Mouse (Mus musculus): ENCODE data around the gene Golph3l. TPM values are rescaled to one million over a fixed set of nuclear protein-coding genes. Genes with fewer than 3 reads are reported as not detected.
A peak's percentile ranks its signal among the peaks of the same experiment; 100 is the strongest.
"Not testable (repeated sequence)": the region's sequence is repeated elsewhere in the genome, so short reads cannot be mapped to it uniquely, and the experiment has no call there.

Gene Golph3l
- polyA plus RNA-seq, 1 experiment from 2014 or later: 26.9 TPM

DNA sequence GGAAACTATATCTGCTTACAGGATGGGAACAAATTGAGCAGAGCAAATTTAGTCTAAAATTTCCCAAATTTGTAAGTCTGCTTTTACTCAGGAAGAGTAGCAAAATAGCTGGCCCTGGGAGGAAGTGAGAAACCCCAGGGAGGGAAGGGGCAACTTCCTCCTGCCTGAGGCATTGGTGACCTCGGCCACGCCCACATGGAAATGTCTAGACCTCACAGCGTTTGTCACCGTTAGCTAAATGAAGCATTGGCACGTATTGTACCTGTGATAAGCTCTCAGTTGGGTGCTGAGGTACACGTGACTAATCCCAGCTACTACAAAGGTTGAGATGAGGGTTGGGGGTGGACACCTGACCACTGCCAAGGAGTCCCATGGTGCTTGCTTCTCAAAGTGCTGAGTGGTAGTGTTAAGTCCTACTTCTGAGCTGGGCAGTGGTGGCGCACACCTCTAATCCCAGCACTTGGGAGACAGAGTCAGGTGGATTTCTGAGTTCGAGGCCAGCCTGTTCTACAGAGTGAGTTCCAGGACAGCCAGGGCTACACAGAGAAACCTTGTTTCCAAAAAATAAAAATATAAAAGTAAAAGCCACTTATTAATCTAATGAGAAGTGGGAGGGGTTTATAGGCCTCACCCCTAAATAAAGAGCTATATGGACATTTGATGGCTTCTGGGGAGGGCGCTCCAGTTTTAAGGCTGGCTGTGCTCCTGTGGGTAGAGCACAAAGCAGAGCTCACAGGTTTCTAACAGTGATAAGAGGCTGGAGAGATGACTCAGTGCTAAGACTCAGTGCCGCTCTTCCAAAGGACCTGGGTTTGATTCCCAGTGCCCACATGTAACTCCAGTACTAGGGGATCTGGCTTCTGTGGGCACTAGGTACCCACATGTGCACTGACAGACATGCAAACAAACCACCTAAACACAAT, 56.8 kb downstream of the Golph3l start:
- no peak overlapping the region for H3K9ac ChIP-seq
- no peaks in the 10 kb centered on the region for H3K9me3 ChIP-seq (replicated peaks)
- no peak overlapping the region for H3K4me2 ChIP-seq (replicated peaks)
- 0 out of 2 replicates have a peak, but pooled peaks cover 3% of the 10 kb centered on the region for H3K36me3 ChIP-seq
- H3K4me3 ChIP-seq (replicated peaks): no peak overlapping the region
- no peak overlapping the region for H3K27ac ChIP-seq (replicated peaks)
- H3K27me3 ChIP-seq: no peaks in the 10 kb centered on the region
- 59% methylated on average over 10 of the region's 10 CpGs for WGBS
- no peak for ATAC-seq (ENCODE audit: insufficient number of reproducible peaks, low FRiP score, low TSS enrichment, low read depth)
- peaks cover 5% of the 10 kb centered on the region; the same call in 1 of the 2 replicates for H3K4me1 ChIP-seq

DNA sequence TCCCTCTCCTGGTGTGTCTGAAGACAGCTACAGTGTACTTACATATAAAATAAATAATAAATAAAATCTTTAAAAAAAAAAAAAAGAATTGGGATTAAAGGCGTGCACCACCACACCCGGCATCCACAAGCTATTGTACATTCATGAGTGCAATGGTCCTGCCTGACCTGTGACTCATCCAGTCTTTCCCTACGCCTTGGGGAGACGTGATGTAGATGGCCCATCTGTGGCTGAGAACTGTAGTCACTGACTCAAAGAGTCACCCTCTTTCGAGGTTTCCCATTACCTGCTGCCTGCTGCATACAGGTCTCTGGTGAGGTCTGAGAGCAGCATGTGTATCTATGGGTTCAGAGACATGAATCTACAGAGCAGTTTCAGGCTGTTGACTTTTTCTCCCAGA, 59.3 kb downstream of the Golph3l start:
- Histone ChIP-seq H3K27ac (replicated peaks) (no peak overlapping the region), H3K4me3 (replicated peaks) (no peak overlapping the region), H3K4me1 (peaks cover 11% of the 10 kb centered on the region; the same call in 1 of the 2 replicates), H3K9me3 (replicated peaks) (no peaks in the 10 kb centered on the region), H3K4me2 (replicated peaks) (no peak overlapping the region), H3K27me3 (no peaks in the 10 kb centered on the region), H3K36me3 (no peaks in the 10 kb centered on the region), H3K9ac (no peak overlapping the region)
- ATAC-seq (ENCODE audit: insufficient number of reproducible peaks, low FRiP score, low TSS enrichment, low read depth): no peak
- WGBS: 84% methylated on average over 5 of the region's 5 CpGs

DNA sequence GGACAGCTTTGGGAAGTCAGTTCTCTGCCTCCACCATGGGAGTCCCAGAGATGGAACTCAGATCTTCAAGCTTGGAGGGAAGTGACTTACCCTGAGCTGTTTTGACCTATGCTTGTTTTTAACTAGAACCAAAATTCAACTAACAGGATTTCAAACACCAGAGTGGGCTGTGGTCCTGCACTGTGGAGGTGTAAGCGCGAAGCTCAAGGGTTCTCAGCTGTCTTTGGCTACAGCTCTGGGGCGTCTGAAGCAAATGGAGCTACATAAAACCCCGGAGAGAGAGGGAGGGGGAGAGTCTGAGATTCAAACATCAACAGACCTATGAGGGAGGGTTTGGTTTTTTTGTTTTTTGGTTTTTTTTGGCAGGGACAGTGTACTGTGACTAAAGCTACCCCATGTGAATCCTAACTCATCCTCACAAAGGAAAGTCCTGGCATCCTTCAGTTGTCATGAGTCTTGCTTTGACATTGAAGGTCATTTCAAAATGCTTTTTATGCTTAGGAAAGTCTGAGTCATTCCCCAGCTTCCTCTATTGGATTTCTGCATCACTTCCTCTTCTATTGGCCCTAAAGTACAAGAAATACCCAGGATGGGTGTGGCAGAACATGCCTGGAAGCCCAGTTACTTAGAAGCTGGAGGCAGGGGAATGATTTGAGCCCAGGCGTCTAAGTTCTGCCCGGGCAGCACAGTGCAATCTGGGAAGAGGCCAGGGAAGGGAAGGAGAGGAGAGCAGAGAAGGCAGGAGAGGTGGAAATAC, 61.7 kb downstream of the Golph3l start:
- H3K27me3 ChIP-seq: no peaks in the 10 kb centered on the region
- no peaks in the 10 kb centered on the region for H3K36me3 ChIP-seq
- no peak overlapping the region for H3K9ac ChIP-seq
- peaks cover 20% of the 10 kb centered on the region; the same call in 1 of the 2 replicates for H3K4me1 ChIP-seq
- H3K4me2 ChIP-seq (replicated peaks): no peak overlapping the region
- 49% methylated on average over 6 of the region's 6 CpGs for WGBS
- no peak overlapping the region for H3K4me3 ChIP-seq (replicated peaks)
- H3K9me3 ChIP-seq (replicated peaks): no peaks in the 10 kb centered on the region
- peak overlapping the region; percentile 85 for H3K27ac ChIP-seq (replicated peaks)
- ATAC-seq (ENCODE audit: insufficient number of reproducible peaks, low FRiP score, low TSS enrichment, low read depth): 0 out of 2 replicates have a peak, but pooled peaks have one; percentile 32

DNA sequence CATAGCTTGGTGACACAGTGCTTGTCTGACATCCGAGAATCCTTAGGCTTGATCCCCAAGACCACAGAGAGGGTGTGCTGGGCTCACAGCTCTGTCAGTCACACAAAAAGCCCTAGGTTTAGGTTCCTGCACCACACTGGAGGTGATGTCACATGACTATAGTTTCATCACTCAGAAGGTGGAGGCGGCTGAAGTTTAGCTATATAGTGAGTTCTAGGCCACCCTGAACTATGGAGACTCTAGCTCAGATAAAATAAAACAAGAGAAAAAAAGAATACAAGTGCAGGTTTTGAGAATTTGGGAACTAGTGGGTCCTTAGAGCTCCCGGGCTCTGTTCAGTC, 62.3 kb downstream of the Golph3l start:
- H3K27ac ChIP-seq (replicated peaks): peak overlapping the region; percentile 85
- 71% methylated on average over 3 of the region's 3 CpGs for WGBS

DNA sequence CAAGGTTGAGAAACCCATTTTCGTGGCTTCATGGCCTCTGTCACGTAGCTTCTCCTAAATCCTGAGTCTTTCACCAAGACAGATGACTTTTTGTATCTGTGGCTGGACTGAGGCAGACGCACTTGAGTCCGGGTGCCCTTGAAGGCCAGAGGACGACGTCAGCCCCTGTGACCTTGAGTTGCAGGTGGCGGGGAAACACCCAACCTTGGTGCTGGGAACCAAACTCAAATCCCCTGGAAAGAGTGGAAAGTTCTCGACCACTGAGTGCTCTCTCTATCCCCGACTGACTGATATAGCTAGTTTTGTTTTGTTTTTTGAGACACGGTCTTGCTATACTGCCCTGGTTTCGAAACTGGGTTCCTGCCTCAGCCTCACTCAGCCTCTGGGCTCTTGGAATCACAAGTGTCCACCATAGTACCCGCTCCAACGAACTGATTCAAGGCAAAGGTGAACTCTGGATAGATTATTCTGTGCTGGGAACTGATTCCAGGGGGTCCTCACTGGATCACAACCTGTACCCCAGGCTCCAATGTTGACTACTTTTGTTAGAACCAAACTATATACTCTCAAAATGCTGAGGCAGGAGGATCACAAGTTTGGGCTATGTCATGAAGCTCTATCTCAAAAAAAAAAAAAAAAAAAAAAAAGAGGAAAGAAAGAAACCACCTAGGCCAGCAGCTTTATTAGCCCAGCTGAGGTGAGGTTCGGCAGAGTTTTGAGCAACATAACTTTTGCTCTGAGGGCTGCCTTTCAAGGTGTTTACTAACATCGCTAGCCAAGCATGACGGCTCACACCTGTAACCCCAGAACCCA, 62.9 kb downstream of the Golph3l start:
- no peak overlapping the region for H3K9ac ChIP-seq
- no peak for ATAC-seq (ENCODE audit: insufficient number of reproducible peaks, low FRiP score, low TSS enrichment, low read depth)
- H3K4me3 ChIP-seq (replicated peaks): no peak overlapping the region
- no peak overlapping the region for H3K4me2 ChIP-seq (replicated peaks)
- no peaks in the 10 kb centered on the region for H3K9me3 ChIP-seq (replicated peaks)
- H3K4me1 ChIP-seq: peaks cover 20% of the 10 kb centered on the region; the same call in 1 of the 2 replicates
- WGBS: 88% methylated on average over 16 of the region's 16 CpGs
- H3K27me3 ChIP-seq: no peaks in the 10 kb centered on the region
- no peaks in the 10 kb centered on the region for H3K36me3 ChIP-seq
- peak overlapping the region; percentile 85 for H3K27ac ChIP-seq (replicated peaks)

More for the DNA sequence above, 62.3 kb downstream of the Golph3l start:
- Histone ChIP-seq H3K9ac (no peak overlapping the region), H3K27me3 (no peaks in the 10 kb centered on the region), H3K9me3 (replicated peaks) (no peaks in the 10 kb centered on the region), H3K36me3 (no peaks in the 10 kb centered on the region), H3K4me1 (peaks cover 20% of the 10 kb centered on the region; the same call in 1 of the 2 replicates), H3K4me2 (replicated peaks) (no peak overlapping the region), H3K4me3 (replicated peaks) (no peak overlapping the region)
- no peak for ATAC-seq (ENCODE audit: insufficient number of reproducible peaks, low FRiP score, low TSS enrichment, low read depth)

DNA sequence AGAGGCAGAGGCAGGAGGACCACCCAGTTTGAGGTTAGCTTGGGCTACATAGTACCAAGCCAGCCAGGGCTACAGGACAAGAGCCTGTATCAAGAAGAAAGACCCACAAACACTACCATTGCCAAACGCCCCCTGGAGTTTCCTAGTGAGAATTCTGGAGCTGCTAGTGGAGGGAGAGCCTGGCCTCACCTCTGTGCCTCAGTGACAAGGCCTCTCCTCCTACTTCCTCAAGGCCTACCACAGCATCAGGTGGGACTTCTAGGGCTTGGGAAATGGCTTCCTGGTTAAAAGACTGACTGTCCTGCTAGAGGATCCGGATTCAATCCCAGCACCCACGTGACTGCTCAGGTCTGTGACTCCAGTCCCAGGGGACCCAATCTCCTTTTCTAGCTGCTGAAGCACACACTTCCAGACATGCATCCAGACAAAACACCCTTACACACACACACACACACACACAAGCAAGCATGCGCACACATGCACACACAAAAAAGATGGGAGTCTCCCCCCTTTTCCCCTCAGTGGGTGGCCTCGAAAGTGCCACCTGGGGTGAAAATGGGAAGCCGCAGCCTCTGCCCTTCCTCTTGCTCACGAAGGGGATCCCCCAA, 63.6 kb downstream of the Golph3l start:
- Histone ChIP-seq H3K4me2 (replicated peaks) (no peak overlapping the region), H3K9ac (no peak overlapping the region), H3K9me3 (replicated peaks) (no peaks in the 10 kb centered on the region), H3K4me1 (peaks cover 20% of the 10 kb centered on the region; the same call in 1 of the 2 replicates), H3K27ac (replicated peaks) (no peak overlapping the region), H3K4me3 (replicated peaks) (no peak overlapping the region), H3K27me3 (no peaks in the 10 kb centered on the region), H3K36me3 (no peaks in the 10 kb centered on the region)
- no peak for ATAC-seq (ENCODE audit: insufficient number of reproducible peaks, low FRiP score, low TSS enrichment, low read depth)
- WGBS: 45% methylated on average over 7 of the region's 7 CpGs

DNA sequence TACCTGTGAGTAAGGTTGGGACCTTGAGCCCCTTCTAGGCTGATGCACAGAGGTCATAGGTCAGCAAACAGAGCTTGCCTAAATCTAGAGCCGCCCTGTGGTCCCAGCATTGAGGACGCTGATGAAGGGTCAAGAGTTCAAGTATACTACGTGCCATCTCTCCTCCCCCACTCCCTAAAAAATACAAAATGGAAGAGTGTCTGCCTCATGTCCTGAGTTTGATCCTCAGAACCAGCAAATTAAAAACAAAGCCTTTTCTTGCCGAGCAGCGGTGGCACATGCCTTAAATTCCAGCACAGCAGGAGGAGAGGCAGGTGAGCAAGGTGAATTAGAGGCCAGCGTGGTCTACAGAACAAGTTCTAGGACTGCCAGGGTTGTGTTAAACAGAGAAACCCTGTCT, 64.1 kb downstream of the Golph3l start:
- 20% methylated on average over 6 of the region's 6 CpGs for WGBS
- Histone ChIP-seq H3K27me3 (no peaks in the 10 kb centered on the region), H3K4me2 (replicated peaks) (no peak overlapping the region), H3K9me3 (replicated peaks) (no peaks in the 10 kb centered on the region), H3K36me3 (no peaks in the 10 kb centered on the region), H3K4me3 (replicated peaks) (no peak overlapping the region), H3K4me1 (peaks cover 24% of the 10 kb centered on the region; the same call in 1 of the 2 replicates), H3K9ac (no peak overlapping the region), H3K27ac (replicated peaks) (no peak overlapping the region)
- no peak for ATAC-seq (ENCODE audit: insufficient number of reproducible peaks, low FRiP score, low TSS enrichment, low read depth)

DNA sequence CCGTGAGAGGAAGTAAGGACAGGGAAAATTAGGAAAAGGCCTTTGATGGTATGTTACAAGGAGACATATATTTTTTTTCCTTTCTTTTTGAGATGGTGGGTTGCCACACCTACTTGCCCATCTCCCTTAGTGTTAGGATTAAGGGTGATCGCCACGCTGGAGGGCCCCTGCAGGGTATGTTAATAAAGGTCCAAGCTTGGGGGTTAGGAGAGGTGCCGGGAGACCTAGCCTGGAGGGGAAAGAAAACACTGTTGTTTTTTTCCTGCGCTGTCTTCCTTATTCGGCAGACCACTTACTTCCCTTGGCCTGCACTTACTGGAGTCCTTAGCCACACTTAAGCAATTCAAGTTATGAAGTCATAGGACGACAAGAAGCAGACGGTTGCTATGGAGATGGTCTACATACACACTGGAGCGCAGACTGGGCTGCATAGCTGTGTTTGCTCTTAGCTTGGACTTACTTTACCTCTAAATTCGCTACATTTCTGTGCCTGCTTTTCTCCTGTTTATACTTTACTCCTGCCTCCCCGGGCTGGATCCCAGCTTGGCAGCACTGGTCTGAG, 64.8 kb downstream of the Golph3l start:
- no peaks in the 10 kb centered on the region for H3K27me3 ChIP-seq
- no peak for ATAC-seq (ENCODE audit: insufficient number of reproducible peaks, low FRiP score, low TSS enrichment, low read depth)
- 17% methylated on average over 11 of the region's 11 CpGs for WGBS
- no peak overlapping the region for H3K9ac ChIP-seq
- no peak overlapping the region for H3K4me3 ChIP-seq (replicated peaks)
- peaks cover 24% of the 10 kb centered on the region; the same call in 1 of the 2 replicates for H3K4me1 ChIP-seq
- H3K36me3 ChIP-seq: no peaks in the 10 kb centered on the region
- H3K27ac ChIP-seq (replicated peaks): no peak overlapping the region; the same call in 1 of the 2 replicates
- no peaks in the 10 kb centered on the region for H3K9me3 ChIP-seq (replicated peaks)
- no peak overlapping the region for H3K4me2 ChIP-seq (replicated peaks)

DNA sequence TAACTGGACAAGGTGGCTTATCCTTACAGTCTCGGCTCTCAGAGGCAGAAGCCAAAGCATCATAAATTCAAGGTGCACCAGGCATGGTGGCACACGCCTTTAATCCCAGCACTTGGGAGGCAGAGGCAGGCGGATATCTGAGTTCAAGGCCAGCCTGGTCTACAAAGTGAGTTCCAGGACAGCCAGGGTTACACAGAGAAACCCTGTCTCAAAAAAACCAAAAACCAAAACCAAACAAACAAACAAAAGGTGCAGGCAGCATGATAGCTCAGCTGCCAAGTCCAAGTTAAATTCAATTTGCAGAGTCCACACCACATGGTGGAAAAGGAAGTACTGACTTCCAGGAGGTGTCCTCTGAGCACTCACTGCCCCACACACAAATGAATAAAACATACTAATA, 65.6 kb downstream of the Golph3l start:
- 85% methylated on average over 3 of the region's 3 CpGs for WGBS
- not testable (repeated sequence) for H3K9me3 ChIP-seq (replicated peaks); H3K9ac ChIP-seq; H3K27me3 ChIP-seq; H3K4me3 ChIP-seq (replicated peaks); H3K27ac ChIP-seq (replicated peaks); H3K4me2 ChIP-seq (replicated peaks); ATAC-seq (ENCODE audit: insufficient number of reproducible peaks, low FRiP score, low TSS enrichment, low read depth); H3K36me3 ChIP-seq
- peaks cover 24% of the 10 kb centered on the region; the same call in 1 of the 2 replicates for H3K4me1 ChIP-seq

DNA sequence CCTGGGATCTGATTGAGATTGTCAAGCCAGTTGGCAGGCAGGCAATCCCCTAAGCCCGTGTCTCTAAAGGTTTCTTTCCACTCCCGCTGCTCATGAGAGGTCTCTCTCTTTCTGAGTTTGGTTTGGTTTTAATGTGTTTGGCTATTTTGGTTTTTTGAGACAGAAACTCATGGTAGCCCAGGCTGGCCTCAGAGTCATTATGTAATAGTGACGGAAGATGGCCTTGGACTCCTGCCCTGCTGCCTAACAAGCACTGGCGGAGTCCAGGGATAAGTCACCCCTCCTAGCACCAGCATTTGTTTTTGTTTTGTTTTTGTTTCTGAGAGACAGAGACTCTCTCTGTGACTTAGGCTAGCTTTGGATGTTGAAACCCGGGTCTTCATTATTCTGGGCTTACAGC, 66.7 kb downstream of the Golph3l start:
- ATAC-seq (ENCODE audit: insufficient number of reproducible peaks, low FRiP score, low TSS enrichment, low read depth): no peak
- no peaks in the 10 kb centered on the region for H3K9me3 ChIP-seq (replicated peaks)
- H3K4me1 ChIP-seq: peaks cover 25% of the 10 kb centered on the region
- H3K36me3 ChIP-seq: no peaks in the 10 kb centered on the region
- H3K27ac ChIP-seq (replicated peaks): no peak overlapping the region
- 82% methylated on average over 5 of the region's 5 CpGs for WGBS
- no peaks in the 10 kb centered on the region for H3K27me3 ChIP-seq
- no peak overlapping the region for H3K4me3 ChIP-seq (replicated peaks)
- H3K4me2 ChIP-seq (replicated peaks): no peak overlapping the region
- H3K9ac ChIP-seq: no peak overlapping the region

All from embryonic facial prominence, embryonic 15.5 days (tissue).